Mouse (Mus musculus): Measurements from ENCODE around the gene Ntsr2. TPM values are rescaled to one million over a fixed set of nuclear protein-coding genes. Genes with fewer than 3 reads are reported as not detected.

The Ntsr2 gene
- 3.8 and 4.5 TPM in 2 replicates for polyA plus RNA-seq (2015; fragmentation: Nextera tagmentation; extraction: Ambion mirVana)

GRCm38 (mm10) chr12:16653332-16654093 lies at the start of gene Ntsr2:
TSS of gene Ntsr2 (plus strand) at chr12:16653382.
- peak; percentile 92 for ATAC-seq (ENCODE audit: low FRiP score, low read depth)
- H3K4me1 ChIP-seq (replicated peaks): peaks cover 9% of the 10 kb centered on the region
- no peak within 1 kb of the TSS for H3K9ac ChIP-seq
- no peak within 1 kb of the TSS for H3K27ac ChIP-seq (replicated peaks)
- H3K27me3 ChIP-seq: peaks cover 40% of the 10 kb centered on the region
- H3K4me2 ChIP-seq: peak within 1 kb of the TSS; percentile 90
- H3K36me3 ChIP-seq: no peaks in the 10 kb centered on the region
- H3K9me3 ChIP-seq: no peaks in the 10 kb centered on the region
- WGBS: 4% methylated on average over 58 of the region's 58 CpGs
- H3K4me3 ChIP-seq: peak within 1 kb of the TSS; percentile 41

GRCm38 (mm10) chr12:16605624-16606023 lies 47.6 kb upstream of the Ntsr2 start:
- H3K9me3 ChIP-seq: no peaks in the 10 kb centered on the region
- WGBS: 76% methylated on average over 5 of the region's 5 CpGs
- H3K36me3 ChIP-seq: no peaks in the 10 kb centered on the region

GRCm38 (mm10) chr12:16610936-16611335 lies 42.2 kb upstream of the Ntsr2 start, which contains the start of gene Lpin1:
TSS of gene Lpin1 (minus strand) at chr12:16610966.
- no peak within 1 kb of the TSS for H3K9ac ChIP-seq
- no peak within 1 kb of the TSS for H3K4me3 ChIP-seq
- no peak within 1 kb of the TSS for H3K27ac ChIP-seq (replicated peaks)
- no peak for ATAC-seq (ENCODE audit: low FRiP score, low read depth)
- H3K36me3 ChIP-seq: no peaks in the 10 kb centered on the region
- H3K4me2 ChIP-seq: no peak within 1 kb of the TSS
- no peaks in the 10 kb centered on the region for H3K27me3 ChIP-seq
- no peaks in the 10 kb centered on the region for H3K9me3 ChIP-seq
- H3K4me1 ChIP-seq (replicated peaks): no peaks in the 10 kb centered on the region
- WGBS: 92% methylated on average over 2 of the region's 2 CpGs

More at GRCm38 (mm10) chr12:16605624-16606023, 47.6 kb upstream of the Ntsr2 start:
- H3K4me2 ChIP-seq: no peak overlapping the region
- no peaks in the 10 kb centered on the region for H3K4me1 ChIP-seq (replicated peaks)
- H3K9ac ChIP-seq: no peak overlapping the region
- no peaks in the 10 kb centered on the region for H3K27me3 ChIP-seq
- H3K4me3 ChIP-seq: no peak overlapping the region
- H3K27ac ChIP-seq (replicated peaks): no peak overlapping the region
- ATAC-seq (ENCODE audit: low FRiP score, low read depth): no peak

- no peak overlapping the region for H3K4me2 ChIP-seq
- H3K9me3 ChIP-seq: no peaks in the 10 kb centered on the region
- no peaks in the 10 kb centered on the region for H3K36me3 ChIP-seq
- H3K4me3 ChIP-seq: no peak overlapping the region
- H3K27me3 ChIP-seq: no peaks in the 10 kb centered on the region
- 70% methylated on average over 3 of the region's 3 CpGs for WGBS
- ATAC-seq (ENCODE audit: low FRiP score, low read depth): no peak
- peaks cover 15% of the 10 kb centered on the region for H3K4me1 ChIP-seq (replicated peaks)
- H3K27ac ChIP-seq (replicated peaks): no peak overlapping the region
- no peak overlapping the region for H3K9ac ChIP-seq
Measured at GRCm38 (mm10) chr12:16614556-16614955, 38.6 kb upstream of the Ntsr2 start.

GRCm38 (mm10) chr12:16615738-16616137 lies 37.4 kb upstream of the Ntsr2 start:
- Histone ChIP-seq H3K4me1 (replicated peaks) (peaks cover 17% of the 10 kb centered on the region), H3K27ac (replicated peaks) (no peak overlapping the region), H3K4me2 (no peak overlapping the region), H3K9ac (no peak overlapping the region), H3K4me3 (no peak overlapping the region), H3K9me3 (no peaks in the 10 kb centered on the region), H3K36me3 (no peaks in the 10 kb centered on the region), H3K27me3 (no peaks in the 10 kb centered on the region)
- no peak for ATAC-seq (ENCODE audit: low FRiP score, low read depth)
- 95% methylated on average over 2 of the region's 2 CpGs for WGBS

- H3K4me1 ChIP-seq (replicated peaks): peaks cover 17% of the 10 kb centered on the region
- ATAC-seq (ENCODE audit: low FRiP score, low read depth): peak; percentile 87
- no peak overlapping the region for H3K9ac ChIP-seq
- peak overlapping the region; percentile 59 for H3K27ac ChIP-seq (replicated peaks)
- H3K4me3 ChIP-seq: no peak overlapping the region
- 11% methylated on average over 12 of the region's 12 CpGs for WGBS
- H3K36me3 ChIP-seq: no peaks in the 10 kb centered on the region
- no peaks in the 10 kb centered on the region for H3K27me3 ChIP-seq
- no peaks in the 10 kb centered on the region for H3K9me3 ChIP-seq
- H3K4me2 ChIP-seq: no peak overlapping the region
Measured at GRCm38 (mm10) chr12:16618512-16619274, 34.5 kb upstream of the Ntsr2 start.

GRCm38 (mm10) chr12:16619453-16619852 lies 33.7 kb upstream of the Ntsr2 start:
- Histone ChIP-seq H3K4me3 (no peak overlapping the region), H3K9ac (no peak overlapping the region), H3K9me3 (no peaks in the 10 kb centered on the region), H3K36me3 (no peaks in the 10 kb centered on the region), H3K27me3 (no peaks in the 10 kb centered on the region), H3K27ac (replicated peaks) (0 out of 2 replicates have a peak overlapping the region, but pooled peaks have one; percentile 1), H3K4me2 (no peak overlapping the region), H3K4me1 (replicated peaks) (peaks cover 17% of the 10 kb centered on the region)
- WGBS: 64% methylated on average over 6 of the region's 6 CpGs
- peak; percentile 25; the same call in 1 of the 2 replicates for ATAC-seq (ENCODE audit: low FRiP score, low read depth)

- no peak overlapping the region for H3K4me3 ChIP-seq
- H3K27me3 ChIP-seq: no peaks in the 10 kb centered on the region
- H3K9me3 ChIP-seq: no peaks in the 10 kb centered on the region
- peaks cover 17% of the 10 kb centered on the region for H3K4me1 ChIP-seq (replicated peaks)
- H3K4me2 ChIP-seq: no peak overlapping the region
- H3K9ac ChIP-seq: no peak overlapping the region
- no peak overlapping the region for H3K27ac ChIP-seq (replicated peaks)
- 86% methylated on average over 3 of the region's 3 CpGs for WGBS
- no peak for ATAC-seq (ENCODE audit: low FRiP score, low read depth)
- no peaks in the 10 kb centered on the region for H3K36me3 ChIP-seq
Measured at GRCm38 (mm10) chr12:16620230-16620629, 33.0 kb upstream of the Ntsr2 start.

GRCm38 (mm10) chr12:16630152-16630865 lies 22.9 kb upstream of the Ntsr2 start:
- no peaks in the 10 kb centered on the region for H3K27me3 ChIP-seq

GRCm38 (mm10) chr12:16630866-16631185 lies 22.4 kb upstream of the Ntsr2 start:
- H3K9ac ChIP-seq: no peak overlapping the region
- no peak overlapping the region for H3K27ac ChIP-seq (replicated peaks)
- H3K27me3 ChIP-seq: no peaks in the 10 kb centered on the region
- H3K36me3 ChIP-seq: no peaks in the 10 kb centered on the region
- H3K4me2 ChIP-seq: no peak overlapping the region
- ATAC-seq (ENCODE audit: low FRiP score, low read depth): no peak
- H3K4me3 ChIP-seq: no peak overlapping the region
- no peaks in the 10 kb centered on the region for H3K4me1 ChIP-seq (replicated peaks)
- 89% methylated on average over 1 of the region's 1 CpGs for WGBS
- no peaks in the 10 kb centered on the region for H3K9me3 ChIP-seq

More at GRCm38 (mm10) chr12:16630152-16630865, 22.9 kb upstream of the Ntsr2 start:
- ATAC-seq (ENCODE audit: low FRiP score, low read depth): no peak
- WGBS: 60% methylated on average over 7 of the region's 7 CpGs
- Histone ChIP-seq H3K27ac (replicated peaks) (no peak overlapping the region), H3K9ac (no peak overlapping the region), H3K4me1 (replicated peaks) (no peaks in the 10 kb centered on the region), H3K4me3 (no peak overlapping the region), H3K4me2 (no peak overlapping the region), H3K36me3 (no peaks in the 10 kb centered on the region), H3K9me3 (no peaks in the 10 kb centered on the region)

GRCm38 (mm10) chr12:16631423-16631822 lies 21.8 kb upstream of the Ntsr2 start:
- Histone ChIP-seq H3K9ac (no peak overlapping the region), H3K4me3 (no peak overlapping the region), H3K27me3 (no peaks in the 10 kb centered on the region), H3K4me2 (no peak overlapping the region), H3K36me3 (no peaks in the 10 kb centered on the region), H3K9me3 (no peaks in the 10 kb centered on the region), H3K4me1 (replicated peaks) (no peaks in the 10 kb centered on the region), H3K27ac (replicated peaks) (no peak overlapping the region)
- 75% methylated on average over 2 of the region's 2 CpGs for WGBS
- ATAC-seq (ENCODE audit: low FRiP score, low read depth): no peak

GRCm38 (mm10) chr12:16633235-16633634 lies 19.9 kb upstream of the Ntsr2 start:
- Histone ChIP-seq H3K4me3 (no peak overlapping the region), H3K9ac (no peak overlapping the region), H3K27ac (replicated peaks) (no peak overlapping the region), H3K36me3 (no peaks in the 10 kb centered on the region), H3K9me3 (no peaks in the 10 kb centered on the region), H3K4me1 (replicated peaks) (no peaks in the 10 kb centered on the region), H3K4me2 (no peak overlapping the region), H3K27me3 (no peaks in the 10 kb centered on the region)
- 88% methylated on average over 6 of the region's 6 CpGs for WGBS
- no peak for ATAC-seq (ENCODE audit: low FRiP score, low read depth)
